Mouse (Mus musculus) olfactory bulb, adult 2 months (tissue): ENCODE results near the gene Adcy3.

Source experiments
- CTCF ChIP-seq: fragments of 200-500 bp; IDR thresholded peaks from 2 replicates; pipeline ENCODE4 v1.5.1; 2012; ENCODE audit warnings: low read depth, mild to moderate bottlenecking, low read length, moderate library complexity; ENCODE audit not compliant: insufficient read depth
- POLR2A ChIP-seq: fragments of 200-500 bp; IDR thresholded peaks from 2 replicates; pipeline ENCODE4 v1.6.1; 2012; ENCODE audit warnings: mild to moderate bottlenecking, low read depth, low read length, moderate library complexity; ENCODE audit not compliant: insufficient read depth

GRCm38 (mm10) chr12:4132941-4133846, at the start of gene Adcy3:
- TF ChIP-seq CTCF (no peak), POLR2A (peak; percentile 56; the same call in 1 of the 2 replicates)
